Mouse (Mus musculus) lung, postnatal 0 days (tissue): ENCODE measurements around the gene Tmem202. TPM values are rescaled to one million over a fixed set of nuclear protein-coding genes. Genes with fewer than 3 reads are reported as not detected.

Experiments used
- ATAC-seq: fragments of 200-750 bp; cut with Nextera tagmentation; 2 replicates; pipeline ENCODE4 v1.8.0; 2017; ENCODE audit warnings: moderate library complexity
- DNase-seq: peaks from one replicate; pipeline ENCODE4 v3.0.0-alpha.2; 2016; ENCODE audit warnings: low spot score
- H3K27ac ChIP-seq: fragments of 300-500 bp; sonication (generic); 2 replicates; pipeline ENCODE4 v1.5.1; 2014; ENCODE audit warnings: antibody characterized with exemption, mild to moderate bottlenecking, low read length, mixed read lengths
- H3K27me3 ChIP-seq: fragments of 300-500 bp; sonication (generic); replicated peaks from 2 replicates; pipeline ENCODE4 v1.6.1; 2014; ENCODE audit warnings: low read length, mixed read lengths; ENCODE audit not compliant: insufficient read depth
- H3K36me3 ChIP-seq: fragments of 300-500 bp; sonication (generic); 2 replicates; pipeline ENCODE4 v1.6.1; 2014; ENCODE audit warnings: low read length, mixed read lengths; ENCODE audit not compliant: insufficient read depth
- H3K4me1 ChIP-seq: fragments of 300-500 bp; sonication (generic); 2 replicates; pipeline ENCODE4 v1.6.1; 2014; ENCODE audit warnings: antibody characterized with exemption, low read depth, low read length, mixed read lengths; ENCODE audit not compliant: insufficient read depth
- H3K4me2 ChIP-seq: fragments of 300-500 bp; sonication (generic); replicated peaks from 2 replicates; pipeline ENCODE4 v1.6.1; 2014; ENCODE audit warnings: low read depth, mild to moderate bottlenecking, low read length, moderate library complexity, mixed read lengths
- H3K4me3 ChIP-seq: fragments of 300-500 bp; sonication (generic); 2 replicates; pipeline ENCODE4 v1.5.1; 2014; ENCODE audit warnings: low read depth, low read length
- H3K9ac ChIP-seq: fragments of 300-500 bp; sonication (generic); replicated peaks from 2 replicates; pipeline ENCODE4 v1.6.1; 2014; ENCODE audit warnings: low read depth, mild to moderate bottlenecking
- H3K9me3 ChIP-seq: fragments of 300-500 bp; sonication (generic); 2 replicates; pipeline ENCODE4 v1.6.1; 2016; ENCODE audit warnings: low read length, mixed read lengths
- CTCF ChIP-seq: IDR thresholded peaks from 2 replicates; pipeline ENCODE4 v1.5.1; 2016; ENCODE audit warnings: antibody characterized with exemption, mild to moderate bottlenecking
- EP300 ChIP-seq: IDR thresholded peaks from 2 replicates; pipeline ENCODE4 v1.6.1; 2016; ENCODE audit warnings: antibody characterized with exemption, mild to moderate bottlenecking, control low read depth
- WGBS: fragments of 180-500 bp; shearing (Covaris S2); extraction: QIAGEN DNeasy Blood & Tissue Kit; methylation state at CpG from one replicate; pipeline ENCODE4 v1.1.7; 2014; 5-methylcytosine and 5-hydroxymethylcytosine counted together
- polyA plus RNA-seq: library from polyadenylated mRNA; unstranded; fragments of >200 nt; fragmentation: Nextera tagmentation; extraction: Ambion mirVana; gene quantifications from 2 replicates; pipeline ENCODE4 v1.2.1, GENCODE M21; 2015

Tmem202 gene
- polyA plus RNA-seq, 1 experiment from 2014 or later, result 0.57 TPM

GRCm38 (mm10) chr9:59542766-59543324 lies 3.2 kb upstream of the Tmem202 start:
- ATAC-seq, result peak; percentile 61
- no peak overlapping the region for H3K4me3 ChIP-seq
- H3K9ac ChIP-seq, result no peak overlapping the region
- H3K36me3 ChIP-seq, result no peaks in the 10 kb centered on the region
- no peaks in the 10 kb centered on the region for H3K27me3 ChIP-seq
- no peaks in the 10 kb centered on the region for H3K9me3 ChIP-seq
- no peak for TF ChIP-seq CTCF
- peaks cover 16% of the 10 kb centered on the region; the same call in 1 of the 2 replicates for H3K4me1 ChIP-seq
- H3K4me2 ChIP-seq, result no peak overlapping the region
- peak; percentile 66 for DNase-seq
- no peak overlapping the region for H3K27ac ChIP-seq

DNA sequence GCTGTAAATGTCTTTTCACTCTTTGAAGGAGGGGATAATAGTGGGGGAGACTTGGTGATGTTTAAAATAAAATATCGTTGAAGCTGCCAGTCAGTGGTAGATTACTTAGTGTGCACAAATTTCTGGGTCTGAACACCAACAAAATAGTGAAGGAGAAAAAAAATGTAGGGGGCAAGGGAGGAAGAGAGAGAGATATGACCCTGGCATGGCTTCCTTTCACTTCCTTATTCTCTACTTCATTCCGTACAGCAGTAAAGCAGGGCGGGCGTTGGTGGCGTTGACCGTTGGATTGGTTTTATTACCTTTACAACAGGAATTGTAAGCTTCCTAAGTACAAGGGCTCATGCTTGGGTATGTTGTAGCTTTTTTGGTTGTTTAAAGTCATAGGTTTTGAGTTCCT lies 2.0 kb upstream of the Tmem202 start:
- Histone ChIP-seq H3K4me2 (no peak overlapping the region), H3K27me3 (no peaks in the 10 kb centered on the region), H3K9me3 (no peaks in the 10 kb centered on the region), H3K36me3 (no peaks in the 10 kb centered on the region), H3K4me3 (no peak overlapping the region), H3K9ac (no peak overlapping the region), H3K4me1 (peaks cover 16% of the 10 kb centered on the region; the same call in 1 of the 2 replicates), H3K27ac (no peak overlapping the region)
- 85% methylated on average over 6 of the region's 6 CpGs for whole genome bisulfite sequencing
- DNase-seq (no peak), ATAC-seq (no peak)
- TF ChIP-seq EP300, result no peak
- no peak for TF ChIP-seq CTCF

DNA sequence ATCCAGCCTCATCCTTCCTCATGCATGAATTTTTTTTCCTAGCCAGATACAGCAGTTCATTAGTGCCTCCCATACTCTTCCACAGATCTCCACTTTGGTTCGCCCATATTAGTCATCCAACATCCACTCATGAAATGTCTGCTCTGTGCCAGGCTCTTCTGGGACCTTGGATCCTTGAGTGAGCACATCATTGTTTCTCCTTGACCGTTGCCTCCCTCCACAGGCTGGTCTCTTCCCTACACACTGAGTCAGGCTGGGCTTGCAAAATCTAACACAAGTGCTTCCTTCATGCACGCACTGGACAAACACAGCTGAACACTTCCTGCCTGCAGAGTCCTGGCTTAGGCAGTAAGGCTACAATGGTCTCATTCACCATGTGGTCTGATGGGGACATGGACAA lies 2.0 kb downstream of the Tmem202 start:
- WGBS, result 41% methylated on average over 3 of the region's 3 CpGs
- DNase-seq, result peak; percentile 83

GRCm38 (mm10) chr9:59533889-59534288 lies 5.8 kb downstream of the Tmem202 start:
- Histone ChIP-seq H3K36me3 (no peaks in the 10 kb centered on the region), H3K4me2 (no peak overlapping the region), H3K27ac (no peak overlapping the region), H3K27me3 (no peaks in the 10 kb centered on the region), H3K9me3 (no peaks in the 10 kb centered on the region), H3K4me1 (no peaks in the 10 kb centered on the region), H3K9ac (no peak overlapping the region), H3K4me3 (no peak overlapping the region)
- DNase-seq (peak; percentile 27), ATAC-seq (peak; percentile 42; the same call in 1 of the 2 replicates)
- 62% methylated on average over 4 of the region's 4 CpGs for WGBS
- TF ChIP-seq EP300 (no peak), CTCF (no peak)

More for the DNA sequence above, 2.0 kb downstream of the Tmem202 start:
- no peak overlapping the region for H3K4me2 ChIP-seq
- H3K36me3 ChIP-seq, result no peaks in the 10 kb centered on the region
- no peak overlapping the region for H3K4me3 ChIP-seq
- H3K4me1 ChIP-seq, result peaks cover 6% of the 10 kb centered on the region; the same call in 1 of the 2 replicates
- no peak overlapping the region for H3K27ac ChIP-seq
- ATAC-seq, result peak; percentile 56
- no peaks in the 10 kb centered on the region for H3K27me3 ChIP-seq
- no peaks in the 10 kb centered on the region for H3K9me3 ChIP-seq
- H3K9ac ChIP-seq, result no peak overlapping the region
- TF ChIP-seq EP300 (no peak), CTCF (peak; percentile 56)

DNA sequence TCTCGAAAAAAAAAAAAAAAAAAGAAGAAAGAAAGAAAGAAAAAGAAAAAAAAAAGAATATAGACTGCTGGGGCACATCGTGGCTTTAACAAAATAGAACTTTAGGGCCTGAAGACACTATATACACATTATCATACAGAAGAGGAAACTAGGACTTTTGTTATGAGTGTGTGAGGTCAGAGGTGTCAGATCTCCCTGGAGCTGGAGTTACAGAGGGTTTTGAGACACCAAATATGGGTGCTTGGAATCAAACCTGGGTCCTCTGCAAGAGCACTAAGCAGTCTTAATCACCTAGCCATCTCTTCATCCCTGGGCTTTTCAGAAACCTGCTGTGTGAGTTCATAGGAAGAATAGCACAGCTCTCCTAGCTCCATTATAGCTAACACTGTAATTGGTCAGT lies 6.2 kb downstream of the Tmem202 start:
- Histone ChIP-seq H3K9ac (no peak overlapping the region), H3K4me1 (no peaks in the 10 kb centered on the region), H3K4me2 (no peak overlapping the region), H3K27ac (no peak overlapping the region), H3K4me3 (no peak overlapping the region), H3K9me3 (no peaks in the 10 kb centered on the region), H3K36me3 (no peaks in the 10 kb centered on the region), H3K27me3 (no peaks in the 10 kb centered on the region)
- 73% methylated on average over 2 of the region's 2 CpGs for WGBS
- no peak for TF ChIP-seq CTCF
- TF ChIP-seq EP300, result no peak
- DNase-seq (no peak), ATAC-seq (no peak)

DNA sequence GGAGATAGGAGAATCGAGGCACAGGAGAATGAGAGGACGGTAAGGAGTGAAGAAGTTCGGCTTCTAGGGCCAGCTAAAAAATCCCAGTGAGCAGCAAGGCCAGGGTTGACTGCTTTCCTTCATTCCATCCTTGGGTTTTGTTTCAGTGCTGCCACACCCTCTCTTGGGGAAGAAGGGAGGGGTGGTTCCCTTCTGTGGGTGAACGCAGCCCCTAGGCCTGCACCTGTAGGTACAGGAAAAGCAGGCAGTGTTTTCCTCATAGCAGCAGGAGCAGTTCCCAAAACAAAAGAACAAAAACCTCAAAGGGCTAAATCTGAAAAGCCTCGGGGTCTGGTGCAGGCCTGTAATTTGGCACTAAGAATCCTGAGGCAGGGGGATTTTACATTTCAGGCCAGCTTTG lies 8.0 kb downstream of the Tmem202 start:
- H3K27ac ChIP-seq, result no peak overlapping the region
- no peaks in the 10 kb centered on the region for H3K36me3 ChIP-seq
- H3K9ac ChIP-seq, result no peak overlapping the region
- H3K27me3 ChIP-seq, result no peaks in the 10 kb centered on the region
- H3K4me2 ChIP-seq, result no peak overlapping the region
- no peaks in the 10 kb centered on the region for H3K9me3 ChIP-seq
- DNase-seq (no peak), ATAC-seq (no peak)
- no peak overlapping the region for H3K4me3 ChIP-seq
- WGBS, result 50% methylated on average over 5 of the region's 5 CpGs
- no peak for TF ChIP-seq CTCF
- TF ChIP-seq EP300, result no peak
- no peaks in the 10 kb centered on the region for H3K4me1 ChIP-seq

- Histone ChIP-seq H3K4me1 (no peaks in the 10 kb centered on the region), H3K4me2 (no peak overlapping the region), H3K27me3 (no peaks in the 10 kb centered on the region), H3K27ac (no peak overlapping the region), H3K4me3 (no peak overlapping the region), H3K9ac (no peak overlapping the region), H3K9me3 (no peaks in the 10 kb centered on the region), H3K36me3 (no peaks in the 10 kb centered on the region)
- TF ChIP-seq CTCF, result no peak
- TF ChIP-seq EP300, result no peak
- ATAC-seq (no peak), DNase-seq (no peak)
- WGBS, result 82% methylated on average over 2 of the region's 2 CpGs
Measured at GRCm38 (mm10) chr9:59528274-59528673, 11.4 kb downstream of the Tmem202 start.
